31 mouse cellular contexts compared by ENCODE assay signal in the genomic region with DNA sequence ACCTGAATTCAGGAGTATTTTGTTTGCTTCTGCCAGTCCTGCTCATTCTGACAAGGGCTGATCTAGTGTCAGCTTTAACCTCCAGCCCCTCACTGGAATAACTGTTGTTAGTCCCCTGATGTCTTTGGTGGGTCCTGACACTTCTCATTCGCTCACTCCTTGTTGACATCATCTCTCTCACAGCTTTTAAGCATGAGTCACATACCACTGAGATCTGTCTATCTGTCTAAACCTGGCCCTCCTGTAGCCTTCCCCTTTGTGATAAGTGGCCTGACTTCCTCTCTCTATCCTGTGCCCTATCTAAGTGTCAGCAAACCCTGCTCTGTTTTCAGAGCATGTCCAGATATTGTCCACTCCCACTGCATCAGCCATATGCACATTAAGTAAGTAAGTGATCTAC. TPM values are rescaled to one million over a fixed set of nuclear protein-coding genes. Genes with fewer than 3 reads are reported as not detected.
DNase-seq lines count a peak whose midpoint lies in the region; ATAC-seq lines count a peak whose summit lies in the region.
"Had no signal": no experiment of that assay in that cellular context is flagged by ENCODE, and none has a peak within 500 bp of the region (broad histone marks: within the 10 kb centered on the region; RNA-seq: fewer than 3 reads in every experiment).

No protein-coding gene starts in this region.

- no peak overlapping the region for H3K4me3 ChIP-seq in heart, embryonic 12.5 days
- no peak overlapping the region for H3K4me3 ChIP-seq in heart, embryonic 10.5 days
- no peak overlapping the region for H3K4me3 ChIP-seq in liver, embryonic 12.5 days
- no peak overlapping the region for H3K4me3 ChIP-seq in hindbrain, embryonic 10.5 days
- H3K4me3 ChIP-seq in midbrain, embryonic 16.5 days (ENCODE audit: low read depth, low read length): no peak overlapping the region
- no peak overlapping the region for H3K4me3 ChIP-seq in forebrain, embryonic 12.5 days (replicated peaks)
- H3K4me3 ChIP-seq: embryonic facial prominence, embryonic 13.5 days; limb, embryonic 13.5 days; lung, embryonic 15.5 days; midbrain, embryonic 15.5 days; myocyte; neural tube, embryonic 13.5 days had no signal

- peaks cover 19% of the 10 kb centered on the region for H3K4me1 ChIP-seq in heart, embryonic 12.5 days (replicated peaks)
- H3K4me1 ChIP-seq in heart, embryonic 10.5 days: peaks cover 17% of the 10 kb centered on the region
- H3K4me1 ChIP-seq in liver, embryonic 12.5 days: peaks cover 50% of the 10 kb centered on the region
- no peaks in the 10 kb centered on the region for H3K4me1 ChIP-seq in hindbrain, embryonic 10.5 days (replicated peaks)
- H3K4me1 ChIP-seq in midbrain, embryonic 16.5 days (ENCODE audit: control insufficient read depth, insufficient read depth, low read length): no peaks in the 10 kb centered on the region
- H3K4me1 ChIP-seq in forebrain, embryonic 12.5 days: no peaks in the 10 kb centered on the region
- H3K4me1 ChIP-seq: embryonic facial prominence, embryonic 13.5 days; limb, embryonic 13.5 days; midbrain, embryonic 15.5 days; neural tube, embryonic 13.5 days had no signal

- WGBS in heart, embryonic 12.5 days: 0% methylated on average over 1 of the region's 1 CpGs
- 11% methylated on average over 1 of the region's 1 CpGs for WGBS in heart, embryonic 10.5 days
- WGBS in liver, embryonic 12.5 days (ENCODE audit: insufficient replicate concordance): 4% methylated on average over 1 of the region's 1 CpGs
- 76% methylated on average over 1 of the region's 1 CpGs for WGBS in hindbrain, embryonic 10.5 days
- 71% methylated on average over 1 of the region's 1 CpGs for WGBS in midbrain, embryonic 16.5 days
- WGBS in forebrain, embryonic 12.5 days: 84% methylated on average over 1 of the region's 1 CpGs

- DNase-seq in heart, embryonic 10.5 days (ENCODE audit: low spot score): no peak
- peak; percentile 71 for DNase-seq in MEL-GATA-1-ER (ENCODE audit: extremely low read depth, low read depth)
- no peak for DNase-seq in hindbrain, embryonic 10.5 days (ENCODE audit: low spot score)
- DNase-seq: adrenal gland, postnatal 36 days; cerebellum, adult 11-12 months; cerebellum, postnatal 10 days; embryo, embryonic 11 days; kidney, postnatal 25 days; lung, postnatal 36 days; right cerebral cortex, postnatal 4 days; thymus, postnatal 36 days had no signal

- H3K9me3 ChIP-seq in heart, embryonic 12.5 days (replicated peaks): no peaks in the 10 kb centered on the region
- no peaks in the 10 kb centered on the region for H3K9me3 ChIP-seq in heart, embryonic 10.5 days
- no peaks in the 10 kb centered on the region for H3K9me3 ChIP-seq in liver, embryonic 12.5 days (replicated peaks)
- H3K9me3 ChIP-seq in hindbrain, embryonic 10.5 days: no peaks in the 10 kb centered on the region
- H3K9me3 ChIP-seq in midbrain, embryonic 16.5 days (replicated peaks; ENCODE audit: control insufficient read depth, low read length, poor library complexity, severe bottlenecking): no peaks in the 10 kb centered on the region
- H3K9me3 ChIP-seq in forebrain, embryonic 12.5 days: no peaks in the 10 kb centered on the region
- H3K9me3 ChIP-seq: embryonic facial prominence, embryonic 13.5 days; limb, embryonic 13.5 days; lung, embryonic 15.5 days; midbrain, embryonic 15.5 days; neural tube, embryonic 13.5 days had no signal

- no peaks in the 10 kb centered on the region for H3K36me3 ChIP-seq in heart, embryonic 12.5 days
- no peaks in the 10 kb centered on the region for H3K36me3 ChIP-seq in heart, embryonic 10.5 days
- no peaks in the 10 kb centered on the region for H3K36me3 ChIP-seq in liver, embryonic 12.5 days
- H3K36me3 ChIP-seq in hindbrain, embryonic 10.5 days: no peaks in the 10 kb centered on the region
- H3K36me3 ChIP-seq in midbrain, embryonic 16.5 days (ENCODE audit: control insufficient read depth, insufficient read depth, low read length): no peaks in the 10 kb centered on the region
- no peaks in the 10 kb centered on the region for H3K36me3 ChIP-seq in forebrain, embryonic 12.5 days (replicated peaks)
- H3K36me3 ChIP-seq: embryonic facial prominence, embryonic 13.5 days; limb, embryonic 13.5 days; lung, embryonic 15.5 days; midbrain, embryonic 15.5 days; neural tube, embryonic 13.5 days had no signal

- peak; percentile 73; the same call in 1 of the 2 replicates for ATAC-seq in heart, embryonic 12.5 days (ENCODE audit: insufficient number of reproducible peaks, low FRiP score)
- ATAC-seq in liver, embryonic 12.5 days: peak; percentile 85
- peak; percentile 55 for ATAC-seq in megakaryocyte progenitor cell, adult 5-6 weeks (replicated peaks; ENCODE audit: poor library complexity)
- ATAC-seq in midbrain, embryonic 16.5 days: no peak
- ATAC-seq in forebrain, embryonic 12.5 days (ENCODE audit: low FRiP score): no peak
- ATAC-seq: forebrain, embryonic 14.5 days; hindbrain, postnatal 0 days; intestine, postnatal 0 days; midbrain, embryonic 15.5 days had no signal

- H3K27ac ChIP-seq in heart, embryonic 12.5 days (ENCODE audit: poor library complexity, severe bottlenecking): no peak overlapping the region
- no peak overlapping the region for H3K27ac ChIP-seq in heart, embryonic 10.5 days
- no peak overlapping the region for H3K27ac ChIP-seq in liver, embryonic 12.5 days
- H3K27ac ChIP-seq in hindbrain, embryonic 10.5 days: no peak overlapping the region
- H3K27ac ChIP-seq in midbrain, embryonic 16.5 days (ENCODE audit: low read length): no peak overlapping the region
- no peak overlapping the region for H3K27ac ChIP-seq in forebrain, embryonic 12.5 days
- H3K27ac ChIP-seq: embryonic facial prominence, embryonic 13.5 days; hindbrain, postnatal 0 days; limb, embryonic 13.5 days; lung, embryonic 15.5 days; midbrain, embryonic 15.5 days; neural tube, embryonic 13.5 days had no signal

- no peak overlapping the region for H3K9ac ChIP-seq in heart, embryonic 12.5 days
- no peak overlapping the region for H3K9ac ChIP-seq in liver, embryonic 12.5 days
- H3K9ac ChIP-seq in midbrain, embryonic 16.5 days (ENCODE audit: low read depth, low read length): no peak overlapping the region
- no peak overlapping the region for H3K9ac ChIP-seq in forebrain, embryonic 12.5 days
- H3K9ac ChIP-seq: embryonic facial prominence, embryonic 13.5 days; limb, embryonic 13.5 days; lung, embryonic 15.5 days; midbrain, embryonic 15.5 days; neural tube, embryonic 13.5 days had no signal

- H3K27me3 ChIP-seq in heart, embryonic 12.5 days (replicated peaks): no peaks in the 10 kb centered on the region
- H3K27me3 ChIP-seq in heart, embryonic 10.5 days (ENCODE audit: insufficient read depth, poor library complexity, severe bottlenecking): no peaks in the 10 kb centered on the region
- H3K27me3 ChIP-seq in liver, embryonic 12.5 days (replicated peaks): no peaks in the 10 kb centered on the region
- H3K27me3 ChIP-seq in hindbrain, embryonic 10.5 days (ENCODE audit: insufficient read depth, poor library complexity, severe bottlenecking): no peaks in the 10 kb centered on the region
- no peaks in the 10 kb centered on the region for H3K27me3 ChIP-seq in midbrain, embryonic 16.5 days (ENCODE audit: control insufficient read depth, insufficient read depth, low read depth, low read length)
- no peaks in the 10 kb centered on the region for H3K27me3 ChIP-seq in forebrain, embryonic 12.5 days
- H3K27me3 ChIP-seq: embryonic facial prominence, embryonic 13.5 days; limb, embryonic 13.5 days; lung, embryonic 15.5 days; midbrain, embryonic 15.5 days; neural tube, embryonic 13.5 days had no signal

- H3K4me2 ChIP-seq in heart, embryonic 12.5 days: no peak overlapping the region
- no peak overlapping the region for H3K4me2 ChIP-seq in liver, embryonic 12.5 days
- H3K4me2 ChIP-seq in midbrain, embryonic 16.5 days (ENCODE audit: low read length): no peak overlapping the region
- no peak overlapping the region for H3K4me2 ChIP-seq in forebrain, embryonic 12.5 days
- H3K4me2 ChIP-seq: embryonic facial prominence, embryonic 13.5 days; limb, embryonic 13.5 days; lung, embryonic 15.5 days; midbrain, embryonic 15.5 days; neural tube, embryonic 13.5 days had no signal

RNA-seq across cellular contexts. Expression of a gene that starts 19.3 kb away (rescaled TPM):
- polyA plus RNA-seq in heart, embryonic 12.5 days (2016; fragmentation: Nextera tagmentation; extraction: Ambion mirVana): 10.9 and 11.5 TPM in 2 replicates
- 3.5 and 7.2 TPM in 2 replicates for polyA plus RNA-seq in heart, embryonic 10.5 days (2016; fragmentation: Nextera tagmentation; extraction: Ambion mirVana)
- polyA plus RNA-seq in liver, embryonic 12.5 days (2016; fragmentation: Nextera tagmentation; extraction: Ambion mirVana): 7.8 and 8.6 TPM in 2 replicates
- total RNA-seq in megakaryocyte progenitor cell, adult 5-6 weeks (2015): 4.2 and 4.7 TPM in 2 replicates
- 3.9 and 5.2 TPM in 2 replicates for total RNA-seq in megakaryocyte progenitor cell, adult 5-6 weeks (2017)
- 3.8 and 4.0 TPM in 2 replicates for polyA plus RNA-seq in hindbrain, embryonic 10.5 days (2016; fragmentation: Nextera tagmentation; extraction: Ambion mirVana)
- polyA plus RNA-seq in midbrain, embryonic 16.5 days (2015; fragmentation: Nextera tagmentation; extraction: Ambion mirVana): 7.2 and 9.5 TPM in 2 replicates
- polyA plus RNA-seq in forebrain, embryonic 12.5 days (2016; fragmentation: Nextera tagmentation; extraction: Ambion mirVana): 6.7 and 14.8 TPM in 2 replicates

RNA-seq across cellular contexts. Expression of a gene that starts 25.9 kb away (rescaled TPM):
- polyA plus RNA-seq in heart, embryonic 12.5 days (2016; fragmentation: Nextera tagmentation; extraction: Ambion mirVana): 0.18 and 0.36 TPM in 2 replicates
- polyA plus RNA-seq in heart, embryonic 10.5 days (2016; fragmentation: Nextera tagmentation; extraction: Ambion mirVana): 0.19 and 0.36 TPM in 2 replicates
- polyA plus RNA-seq in liver, embryonic 12.5 days (2016; fragmentation: Nextera tagmentation; extraction: Ambion mirVana): 2.8 and 3.5 TPM in 2 replicates
- total RNA-seq in megakaryocyte progenitor cell, adult 5-6 weeks (2015): not detected in 2 replicates
- not detected in 2 replicates for total RNA-seq in megakaryocyte progenitor cell, adult 5-6 weeks (2017)
- 0.14 TPM in 1 of 2 replicates, not detected in the other for polyA plus RNA-seq in hindbrain, embryonic 10.5 days (2016; fragmentation: Nextera tagmentation; extraction: Ambion mirVana)
- polyA plus RNA-seq in midbrain, embryonic 16.5 days (2015; fragmentation: Nextera tagmentation; extraction: Ambion mirVana): not detected in 2 replicates
- 0.21 TPM in 1 of 2 replicates, not detected in the other for polyA plus RNA-seq in forebrain, embryonic 12.5 days (2016; fragmentation: Nextera tagmentation; extraction: Ambion mirVana)
- total RNA-seq: hindbrain, postnatal 0 days; layer of hippocampus, adult 8-10 months; left cerebral cortex, postnatal 25 days had no signal
- polyA plus RNA-seq: C2C12; embryonic facial prominence, embryonic 13.5 days; forebrain, embryonic 14.5 days; heart, postnatal 0 days; kidney, embryonic 14.5 days; limb, embryonic 13.5 days; midbrain, embryonic 15.5 days; neural tube, embryonic 13.5 days; stomach, embryonic 14.5 days had no signal

Comparison
In these comparisons a context has a peak if more than half of its experiments do, and no peak if none do; other contexts are left out.
1. ATAC-seq: peak in heart, embryonic 12.5 days (single experiment), liver, embryonic 12.5 days (single experiment) and megakaryocyte progenitor cell, adult 5-6 weeks (single experiment); none in midbrain, embryonic 16.5 days (single experiment) and forebrain, embryonic 12.5 days (single experiment).